Mouse (Mus musculus): Measurements from ENCODE around the gene Rab8b. TPM values are rescaled to one million over a fixed set of nuclear protein-coding genes. Genes with fewer than 3 reads are reported as not detected.
"Not testable (repeated sequence)": the region's sequence is repeated elsewhere in the genome, so short reads cannot be mapped to it uniquely, and the experiment has no call there.

Rab8b gene
- polyA plus RNA-seq, 1 experiment = 27.6 TPM

- under 1% methylated on average over 27 of the region's 27 CpGs for WGBS
- TF ChIP-seq CTCF (IDR thresholded peaks at IDR 0.05; ENCODE audit: borderline replicate concordance, control insufficient read depth, extremely low read depth, insufficient read depth, low read length, poor library complexity) = no peak
- TF ChIP-seq POLR2A (IDR thresholded peaks at IDR 0.05; ENCODE audit: control insufficient read depth, extremely low read depth, insufficient read depth, low read length, poor library complexity) = no peak
- H3K36me3 ChIP-seq (ENCODE audit: control insufficient read depth, insufficient read depth, low read length) = no peaks in the 10 kb centered on the region
- DNase-seq = peak; percentile 13
- H3K27me3 ChIP-seq (ENCODE audit: control insufficient read depth, insufficient read depth, low read length) = no peaks in the 10 kb centered on the region
- peak overlapping the region; percentile 98 for H3K4me3 ChIP-seq (ENCODE audit: control insufficient read depth, insufficient read depth, low read length)
- H3K4me1 ChIP-seq (replicated peaks; ENCODE audit: control insufficient read depth, insufficient read depth, low read length) = peaks cover 19% of the 10 kb centered on the region
- peak overlapping the region; percentile 43; the same call in 1 of the 2 replicates for H3K27ac ChIP-seq (ENCODE audit: control insufficient read depth, insufficient read depth, low read length)
Measured at GRCm38 (mm10) chr9:66918672-66919330, 686 bp downstream of the Rab8b start.

- peaks cover 22% of the 10 kb centered on the region for H3K4me1 ChIP-seq (replicated peaks; ENCODE audit: control insufficient read depth, insufficient read depth, low read length)
- no peaks in the 10 kb centered on the region for H3K27me3 ChIP-seq (ENCODE audit: control insufficient read depth, insufficient read depth, low read length)
- no peak for DNase-seq
- no peak overlapping the region for H3K4me3 ChIP-seq (ENCODE audit: control insufficient read depth, insufficient read depth, low read length)
- H3K36me3 ChIP-seq (ENCODE audit: control insufficient read depth, insufficient read depth, low read length) = no peaks in the 10 kb centered on the region
- WGBS = 74% methylated on average over 1 of the region's 1 CpGs
- TF ChIP-seq CTCF (IDR thresholded peaks at IDR 0.05; ENCODE audit: borderline replicate concordance, control insufficient read depth, extremely low read depth, insufficient read depth, low read length, poor library complexity) (no peak), POLR2A (IDR thresholded peaks at IDR 0.05; ENCODE audit: control insufficient read depth, extremely low read depth, insufficient read depth, low read length, poor library complexity) (no peak)
- H3K27ac ChIP-seq (ENCODE audit: control insufficient read depth, insufficient read depth, low read length) = no peak overlapping the region
Measured at GRCm38 (mm10) chr9:66917892-66918255, 1.6 kb downstream of the Rab8b start.

- TF ChIP-seq CTCF (IDR thresholded peaks at IDR 0.05; ENCODE audit: borderline replicate concordance, control insufficient read depth, extremely low read depth, insufficient read depth, low read length, poor library complexity) (no peak), POLR2A (IDR thresholded peaks at IDR 0.05; ENCODE audit: control insufficient read depth, extremely low read depth, insufficient read depth, low read length, poor library complexity) (no peak)
- peaks cover 22% of the 10 kb centered on the region for H3K4me1 ChIP-seq (replicated peaks; ENCODE audit: control insufficient read depth, insufficient read depth, low read length)
- no peaks in the 10 kb centered on the region for H3K27me3 ChIP-seq (ENCODE audit: control insufficient read depth, insufficient read depth, low read length)
- H3K27ac ChIP-seq (ENCODE audit: control insufficient read depth, insufficient read depth, low read length) = peak overlapping the region; percentile 74
- H3K36me3 ChIP-seq (ENCODE audit: control insufficient read depth, insufficient read depth, low read length) = no peaks in the 10 kb centered on the region
- no peak for DNase-seq
- WGBS = 62% methylated on average over 8 of the region's 8 CpGs
- no peak overlapping the region for H3K4me3 ChIP-seq (ENCODE audit: control insufficient read depth, insufficient read depth, low read length)
Measured at GRCm38 (mm10) chr9:66917216-66917891, 2.1 kb downstream of the Rab8b start.

- peak overlapping the region; percentile 76 for H3K27ac ChIP-seq (ENCODE audit: control insufficient read depth, insufficient read depth, low read length)
- WGBS = 12% methylated on average over 9 of the region's 9 CpGs
- no peaks in the 10 kb centered on the region for H3K27me3 ChIP-seq (ENCODE audit: control insufficient read depth, insufficient read depth, low read length)
- H3K4me1 ChIP-seq (replicated peaks; ENCODE audit: control insufficient read depth, insufficient read depth, low read length) = peaks cover 26% of the 10 kb centered on the region
- H3K36me3 ChIP-seq (ENCODE audit: control insufficient read depth, insufficient read depth, low read length) = no peaks in the 10 kb centered on the region
- no peak overlapping the region for H3K4me3 ChIP-seq (ENCODE audit: control insufficient read depth, insufficient read depth, low read length)
- TF ChIP-seq POLR2A (IDR thresholded peaks at IDR 0.05; ENCODE audit: control insufficient read depth, extremely low read depth, insufficient read depth, low read length, poor library complexity) (no peak), CTCF (IDR thresholded peaks at IDR 0.05; ENCODE audit: borderline replicate concordance, control insufficient read depth, extremely low read depth, insufficient read depth, low read length, poor library complexity) (no peak)
- peak; percentile 35 for DNase-seq
Measured at GRCm38 (mm10) chr9:66915869-66916785, 3.4 kb downstream of the Rab8b start.

GRCm38 (mm10) chr9:66915401-66915800 lies 4.1 kb downstream of the Rab8b start:
- 17% methylated on average over 5 of the region's 5 CpGs for WGBS
- no peaks in the 10 kb centered on the region for H3K36me3 ChIP-seq (ENCODE audit: control insufficient read depth, insufficient read depth, low read length)
- H3K27me3 ChIP-seq (ENCODE audit: control insufficient read depth, insufficient read depth, low read length) = no peaks in the 10 kb centered on the region
- no peak overlapping the region; the same call in 1 of the 2 replicates for H3K27ac ChIP-seq (ENCODE audit: control insufficient read depth, insufficient read depth, low read length)
- peaks cover 32% of the 10 kb centered on the region for H3K4me1 ChIP-seq (replicated peaks; ENCODE audit: control insufficient read depth, insufficient read depth, low read length)
- no peak overlapping the region for H3K4me3 ChIP-seq (ENCODE audit: control insufficient read depth, insufficient read depth, low read length)
- DNase-seq = peak; percentile 42
- TF ChIP-seq CTCF (IDR thresholded peaks at IDR 0.05; ENCODE audit: borderline replicate concordance, control insufficient read depth, extremely low read depth, insufficient read depth, low read length, poor library complexity) (no peak), POLR2A (IDR thresholded peaks at IDR 0.05; ENCODE audit: control insufficient read depth, extremely low read depth, insufficient read depth, low read length, poor library complexity) (no peak)

GRCm38 (mm10) chr9:66914540-66914939 lies 4.9 kb downstream of the Rab8b start:
- TF ChIP-seq CTCF (IDR thresholded peaks at IDR 0.05; ENCODE audit: borderline replicate concordance, control insufficient read depth, extremely low read depth, insufficient read depth, low read length, poor library complexity) (no peak), POLR2A (IDR thresholded peaks at IDR 0.05; ENCODE audit: control insufficient read depth, extremely low read depth, insufficient read depth, low read length, poor library complexity) (no peak)
- DNase-seq = no peak
- 79% methylated on average over 3 of the region's 3 CpGs for WGBS
- Histone ChIP-seq H3K27ac (ENCODE audit: control insufficient read depth, insufficient read depth, low read length) (no peak overlapping the region), H3K36me3 (ENCODE audit: control insufficient read depth, insufficient read depth, low read length) (no peaks in the 10 kb centered on the region), H3K27me3 (ENCODE audit: control insufficient read depth, insufficient read depth, low read length) (no peaks in the 10 kb centered on the region), H3K4me1 (replicated peaks; ENCODE audit: control insufficient read depth, insufficient read depth, low read length) (peaks cover 37% of the 10 kb centered on the region), H3K4me3 (ENCODE audit: control insufficient read depth, insufficient read depth, low read length) (no peak overlapping the region)

- WGBS = 85% methylated on average over 5 of the region's 5 CpGs
- not testable (repeated sequence) for H3K27me3 ChIP-seq (ENCODE audit: control insufficient read depth, insufficient read depth, low read length); H3K27ac ChIP-seq (ENCODE audit: control insufficient read depth, insufficient read depth, low read length); DNase-seq; H3K4me3 ChIP-seq (ENCODE audit: control insufficient read depth, insufficient read depth, low read length); H3K36me3 ChIP-seq (ENCODE audit: control insufficient read depth, insufficient read depth, low read length)
- H3K4me1 ChIP-seq (replicated peaks; ENCODE audit: control insufficient read depth, insufficient read depth, low read length) = peaks cover 33% of the 10 kb centered on the region
Measured at GRCm38 (mm10) chr9:66913254-66913934, 6.1 kb downstream of the Rab8b start.

All from thymus, adult 2 months (tissue).